Mouse (Mus musculus): ENCODE measurements at regions not wholly inside any gene's neighbourhood (a gene's known extent, or its start where the extent isn't known, plus 50 kb on each side); places are given as distances from the start of the nearest gene placed in this dataset.

DNA sequence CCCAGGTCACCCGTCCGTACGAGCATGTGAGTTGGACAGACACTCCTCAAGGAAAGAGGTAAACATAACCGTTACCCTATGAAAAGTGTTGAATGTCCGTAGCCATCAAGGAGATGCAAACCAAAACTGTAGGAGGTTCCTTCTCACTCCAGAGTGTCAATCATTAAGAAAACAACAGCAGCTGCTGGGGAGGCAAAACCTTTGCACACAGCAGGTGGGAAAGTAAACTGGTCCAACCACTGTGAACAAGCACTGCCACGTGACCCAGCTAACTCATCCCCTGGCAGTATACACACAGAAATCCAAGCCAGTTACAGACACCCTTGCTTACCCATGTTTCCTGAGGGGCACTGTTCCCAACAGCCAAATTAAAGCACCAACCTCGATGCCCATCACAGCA, 54.7 kb upstream of the Irx5 start:
- TF ChIP-seq CTCF (conservative IDR thresholded peaks at IDR 0.05; ENCODE audit: low read length) (no peak), NANOG (IDR thresholded peaks at IDR 0.05; ENCODE audit: borderline replicate concordance, low read length) (no peak), POU5F1 (IDR thresholded peaks at IDR 0.05; ENCODE audit: borderline replicate concordance, low read length) (no peak)
- no peaks in the 10 kb centered on the region for H3K27me3 ChIP-seq (ENCODE audit: insufficient read depth, low read length)
- no peaks in the 10 kb centered on the region for H3K36me3 ChIP-seq (ENCODE audit: insufficient read depth, low read length)
- H3K9me3 ChIP-seq (ENCODE audit: low read length), result no peaks in the 10 kb centered on the region
- H3K4me1 ChIP-seq (replicated peaks; ENCODE audit: low read depth, low read length), result peaks cover 21% of the 10 kb centered on the region
- no peak overlapping the region for H3K4me3 ChIP-seq (replicated peaks; ENCODE audit: low read length)

DNA sequence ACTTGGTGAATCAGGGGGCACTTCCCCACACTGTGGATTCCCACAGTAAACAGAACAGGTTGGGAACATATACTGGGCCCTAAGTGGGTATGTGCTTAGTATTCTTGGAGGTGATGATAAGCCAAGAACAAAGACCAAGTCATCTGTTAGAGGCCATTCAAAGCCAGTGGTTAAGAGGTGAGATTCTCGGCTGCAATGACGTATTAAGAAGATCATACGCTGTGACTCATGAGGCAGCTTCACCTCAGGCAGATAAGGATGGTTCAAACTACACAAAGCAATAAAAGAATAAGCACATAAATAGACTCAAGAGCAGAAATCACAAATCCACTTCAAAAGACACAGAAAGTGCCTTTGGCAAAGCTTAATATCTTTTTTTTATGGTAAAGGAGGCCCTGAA, 56.4 kb upstream of the Irx5 start:
- Histone ChIP-seq H3K9me3 (ENCODE audit: low read length) (no peaks in the 10 kb centered on the region), H3K27me3 (ENCODE audit: insufficient read depth, low read length) (no peaks in the 10 kb centered on the region), H3K36me3 (ENCODE audit: insufficient read depth, low read length) (no peaks in the 10 kb centered on the region), H3K4me3 (replicated peaks; ENCODE audit: low read length) (no peak overlapping the region), H3K4me1 (replicated peaks; ENCODE audit: low read depth, low read length) (peaks cover 27% of the 10 kb centered on the region)
- TF ChIP-seq CTCF (conservative IDR thresholded peaks at IDR 0.05; ENCODE audit: low read length), result no peak
- no peak for TF ChIP-seq POU5F1 (IDR thresholded peaks at IDR 0.05; ENCODE audit: borderline replicate concordance, low read length)
- no peak for TF ChIP-seq NANOG (IDR thresholded peaks at IDR 0.05; ENCODE audit: borderline replicate concordance, low read length)

DNA sequence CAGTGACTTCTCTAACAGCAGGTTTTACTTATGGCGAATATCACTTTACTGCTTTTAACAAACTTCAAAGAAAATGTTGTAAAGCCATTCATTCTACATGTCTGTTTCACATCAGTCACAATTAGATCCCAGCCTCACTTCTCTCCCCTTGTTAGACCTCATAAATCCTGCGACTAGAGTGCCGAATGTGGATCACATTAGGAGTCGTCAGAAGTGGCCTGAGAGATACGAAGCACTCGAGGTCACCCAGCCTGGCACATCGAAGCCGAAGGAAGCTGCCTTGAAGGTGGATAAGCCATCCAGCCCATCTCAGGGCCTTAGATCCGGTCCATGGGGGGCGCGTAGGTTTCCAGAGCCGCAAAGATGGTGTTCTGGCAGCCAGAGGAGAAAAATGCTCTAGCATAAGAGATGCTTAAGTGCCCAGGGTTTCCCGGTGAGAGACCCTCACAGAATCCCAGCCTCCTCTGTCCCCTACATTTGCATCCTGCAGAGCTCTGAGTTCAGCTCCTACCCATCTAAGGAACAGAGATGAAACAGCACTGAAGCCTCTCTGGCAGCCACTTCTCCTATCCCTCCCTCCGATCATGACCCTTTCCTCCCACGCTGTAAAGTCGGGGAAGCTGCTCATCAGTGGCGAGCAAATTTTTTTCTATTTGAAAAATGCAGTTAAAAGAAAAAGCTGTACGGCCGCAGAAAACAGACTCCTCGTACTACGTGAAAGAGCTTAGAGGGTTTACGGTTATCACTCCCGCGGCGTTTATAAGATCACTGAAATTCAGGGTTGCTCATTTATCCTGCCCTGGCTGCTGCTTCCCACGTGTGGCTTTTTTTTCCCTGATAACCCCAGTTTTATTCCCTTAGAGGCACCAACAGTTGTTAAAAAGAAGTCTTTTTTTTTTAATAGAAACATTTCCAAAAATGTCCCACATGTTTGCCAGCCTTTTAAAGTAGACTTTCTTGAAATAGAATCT, 70.3 kb upstream of the Irx5 start:
- TF ChIP-seq POU5F1 (IDR thresholded peaks at IDR 0.05; ENCODE audit: borderline replicate concordance, low read length) (no peak), CTCF (conservative IDR thresholded peaks at IDR 0.05; ENCODE audit: low read length) (no peak), NANOG (IDR thresholded peaks at IDR 0.05; ENCODE audit: borderline replicate concordance, low read length) (no peak)
- Histone ChIP-seq H3K4me3 (replicated peaks; ENCODE audit: low read length) (no peak overlapping the region), H3K9me3 (ENCODE audit: low read length) (no peaks in the 10 kb centered on the region), H3K36me3 (ENCODE audit: insufficient read depth, low read length) (no peaks in the 10 kb centered on the region), H3K4me1 (replicated peaks; ENCODE audit: low read depth, low read length) (0 out of 2 replicates have a peak, but pooled peaks cover 4% of the 10 kb centered on the region), H3K27me3 (ENCODE audit: insufficient read depth, low read length) (no peaks in the 10 kb centered on the region)

DNA sequence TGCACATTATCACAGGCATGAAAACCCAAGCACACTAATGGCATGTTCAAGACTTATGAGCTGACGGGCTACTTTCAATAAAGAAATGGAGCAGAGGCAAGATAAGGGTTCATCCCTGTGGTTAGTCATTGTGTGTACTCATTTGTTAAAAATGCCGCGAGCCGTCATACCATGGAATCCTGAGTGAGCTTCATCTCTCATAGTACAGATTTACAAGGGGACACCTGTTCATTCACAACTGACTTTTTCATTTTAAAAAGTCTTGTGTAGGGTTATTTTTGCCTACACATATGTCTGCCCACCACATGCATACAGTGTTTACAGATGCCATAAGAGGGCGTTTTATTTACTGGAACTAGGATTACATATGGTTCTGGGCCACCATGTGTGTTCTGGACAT, 81.7 kb upstream of the Irx5 start:
- no peak overlapping the region for H3K4me3 ChIP-seq (replicated peaks; ENCODE audit: low read length)
- no peaks in the 10 kb centered on the region for H3K9me3 ChIP-seq (ENCODE audit: low read length)
- TF ChIP-seq NANOG (IDR thresholded peaks at IDR 0.05; ENCODE audit: borderline replicate concordance, low read length), result no peak
- no peak for TF ChIP-seq CTCF (conservative IDR thresholded peaks at IDR 0.05; ENCODE audit: low read length)
- TF ChIP-seq POU5F1 (IDR thresholded peaks at IDR 0.05; ENCODE audit: borderline replicate concordance, low read length), result no peak
- no peaks in the 10 kb centered on the region for H3K27me3 ChIP-seq (ENCODE audit: insufficient read depth, low read length)
- no peaks in the 10 kb centered on the region for H3K36me3 ChIP-seq (ENCODE audit: insufficient read depth, low read length)
- no peaks in the 10 kb centered on the region for H3K4me1 ChIP-seq (replicated peaks; ENCODE audit: low read depth, low read length)

DNA sequence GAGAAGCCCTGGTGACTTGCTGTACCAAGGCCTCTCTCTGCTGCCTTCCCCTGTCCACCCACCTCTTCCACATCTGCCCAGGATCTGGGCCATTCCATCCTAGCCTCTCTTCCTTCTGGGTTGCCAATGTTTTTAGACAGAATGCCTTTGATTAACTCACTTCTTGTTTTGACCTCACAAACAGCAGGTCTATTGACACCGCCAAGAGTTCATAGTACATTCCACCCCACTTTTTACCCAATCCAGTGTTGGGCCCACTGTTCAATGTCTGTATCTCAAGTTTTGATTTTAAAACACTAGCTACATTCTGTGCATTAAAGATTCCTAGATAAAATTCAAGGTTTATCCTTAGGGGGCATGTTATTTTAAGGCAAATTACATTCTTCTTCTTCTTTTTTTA, 84.7 kb upstream of the Irx5 start:
- TF ChIP-seq NANOG (IDR thresholded peaks at IDR 0.05; ENCODE audit: borderline replicate concordance, low read length), result no peak
- no peak for TF ChIP-seq POU5F1 (IDR thresholded peaks at IDR 0.05; ENCODE audit: borderline replicate concordance, low read length)
- TF ChIP-seq CTCF (conservative IDR thresholded peaks at IDR 0.05; ENCODE audit: low read length), result no peak
- Histone ChIP-seq H3K27me3 (ENCODE audit: insufficient read depth, low read length) (no peaks in the 10 kb centered on the region), H3K36me3 (ENCODE audit: insufficient read depth, low read length) (no peaks in the 10 kb centered on the region), H3K4me3 (replicated peaks; ENCODE audit: low read length) (no peak overlapping the region), H3K9me3 (ENCODE audit: low read length) (no peaks in the 10 kb centered on the region; the same call in 1 of the 2 replicates), H3K4me1 (replicated peaks; ENCODE audit: low read depth, low read length) (no peaks in the 10 kb centered on the region)

DNA sequence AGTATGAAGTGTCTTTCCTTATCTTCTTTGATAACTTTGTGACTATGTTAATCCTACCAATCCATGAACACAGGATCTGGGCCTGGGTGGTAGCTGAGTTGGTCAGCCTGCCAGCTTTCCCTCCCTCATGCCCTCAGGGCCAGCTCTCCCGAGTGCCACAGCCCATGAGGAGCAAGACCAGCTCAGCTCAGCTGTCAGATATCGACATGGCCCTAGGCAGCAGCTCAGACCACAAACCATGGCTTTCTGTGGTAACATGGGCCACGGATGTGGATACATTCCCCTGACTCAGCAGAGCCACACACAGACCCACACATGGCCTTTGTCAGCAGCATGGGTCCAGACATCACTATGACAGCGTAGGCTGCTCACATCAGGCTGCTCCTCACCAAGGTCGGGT, 85.4 kb upstream of the Irx5 start:
- H3K4me3 ChIP-seq (replicated peaks; ENCODE audit: low read length), result no peak overlapping the region
- no peaks in the 10 kb centered on the region for H3K4me1 ChIP-seq (replicated peaks; ENCODE audit: low read depth, low read length)
- no peaks in the 10 kb centered on the region; the same call in 1 of the 2 replicates for H3K9me3 ChIP-seq (ENCODE audit: low read length)
- H3K36me3 ChIP-seq (ENCODE audit: insufficient read depth, low read length), result no peaks in the 10 kb centered on the region
- no peaks in the 10 kb centered on the region for H3K27me3 ChIP-seq (ENCODE audit: insufficient read depth, low read length)
- TF ChIP-seq CTCF (conservative IDR thresholded peaks at IDR 0.05; ENCODE audit: low read length), result no peak
- TF ChIP-seq NANOG (IDR thresholded peaks at IDR 0.05; ENCODE audit: borderline replicate concordance, low read length), result no peak
- TF ChIP-seq POU5F1 (IDR thresholded peaks at IDR 0.05; ENCODE audit: borderline replicate concordance, low read length), result no peak

DNA sequence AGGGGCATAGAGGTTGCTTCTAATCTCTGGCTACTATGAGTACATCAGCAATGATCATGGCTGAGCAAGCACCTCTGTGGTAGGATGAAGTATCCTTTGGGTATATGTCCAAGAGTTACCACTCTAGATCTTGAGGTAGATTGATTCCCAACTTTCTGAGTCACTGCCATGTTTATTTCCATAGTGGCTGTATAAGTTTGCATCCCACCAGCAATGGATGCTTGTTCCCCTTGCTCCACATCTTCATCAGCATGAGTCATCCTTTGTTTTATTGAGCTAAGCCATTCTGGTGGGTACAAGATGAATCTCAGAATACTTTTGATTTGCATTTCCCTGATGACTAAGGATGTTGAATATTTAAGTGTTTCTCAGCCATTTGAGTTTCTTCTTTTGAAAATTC, 86.8 kb upstream of the Irx5 start:
- H3K4me3 ChIP-seq (replicated peaks; ENCODE audit: low read length), result no peak overlapping the region
- no peaks in the 10 kb centered on the region for H3K36me3 ChIP-seq (ENCODE audit: insufficient read depth, low read length)
- TF ChIP-seq CTCF (conservative IDR thresholded peaks at IDR 0.05; ENCODE audit: low read length) (no peak), NANOG (IDR thresholded peaks at IDR 0.05; ENCODE audit: borderline replicate concordance, low read length) (no peak), POU5F1 (IDR thresholded peaks at IDR 0.05; ENCODE audit: borderline replicate concordance, low read length) (no peak)
- no peaks in the 10 kb centered on the region for H3K27me3 ChIP-seq (ENCODE audit: insufficient read depth, low read length)
- H3K4me1 ChIP-seq (replicated peaks; ENCODE audit: low read depth, low read length), result no peaks in the 10 kb centered on the region
- H3K9me3 ChIP-seq (ENCODE audit: low read length), result no peaks in the 10 kb centered on the region; the same call in 1 of the 2 replicates

DNA sequence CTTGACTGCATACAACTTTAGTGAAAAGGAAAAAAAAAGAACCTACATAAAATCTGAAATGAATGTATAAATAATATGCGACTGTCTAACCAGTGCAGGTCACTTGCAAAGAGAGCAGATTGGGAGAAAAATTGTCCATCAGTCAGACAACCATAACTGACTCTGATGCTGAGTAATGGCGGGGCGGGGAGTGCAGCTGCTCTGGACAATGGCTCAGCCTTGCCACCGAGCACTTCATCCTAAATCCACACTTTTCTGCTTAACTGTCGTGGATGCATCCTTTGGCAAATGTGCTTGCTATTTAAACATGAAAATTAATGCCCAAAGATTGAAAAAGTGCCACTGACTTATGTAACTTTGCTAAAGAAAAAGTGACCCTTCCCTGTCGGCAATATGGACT, 90.0 kb upstream of the Irx5 start:
- TF ChIP-seq POU5F1 (IDR thresholded peaks at IDR 0.05; ENCODE audit: borderline replicate concordance, low read length), result no peak
- TF ChIP-seq CTCF (conservative IDR thresholded peaks at IDR 0.05; ENCODE audit: low read length), result no peak
- no peak for TF ChIP-seq NANOG (IDR thresholded peaks at IDR 0.05; ENCODE audit: borderline replicate concordance, low read length)
- no peak overlapping the region for H3K4me3 ChIP-seq (replicated peaks; ENCODE audit: low read length)
- no peaks in the 10 kb centered on the region for H3K27me3 ChIP-seq (ENCODE audit: insufficient read depth, low read length)
- no peaks in the 10 kb centered on the region; the same call in 1 of the 2 replicates for H3K9me3 ChIP-seq (ENCODE audit: low read length)
- no peaks in the 10 kb centered on the region for H3K4me1 ChIP-seq (replicated peaks; ENCODE audit: low read depth, low read length)
- H3K36me3 ChIP-seq (ENCODE audit: insufficient read depth, low read length), result no peaks in the 10 kb centered on the region

All from E14TG2a.4 (cell line).